Mouse (Mus musculus) ovary, postnatal 10 days (tissue): ENCODE results near the gene Ccr2.
"Not testable (repeated sequence)": the region's sequence is repeated elsewhere in the genome, so short reads cannot be mapped to it uniquely, and the experiment has no call there.

Source experiments
- DNase-seq: peaks from one replicate; pipeline ENCODE4 v3.0.0; 2022; ENCODE audit warnings: low spot score

Ccr2 gene

DNA sequence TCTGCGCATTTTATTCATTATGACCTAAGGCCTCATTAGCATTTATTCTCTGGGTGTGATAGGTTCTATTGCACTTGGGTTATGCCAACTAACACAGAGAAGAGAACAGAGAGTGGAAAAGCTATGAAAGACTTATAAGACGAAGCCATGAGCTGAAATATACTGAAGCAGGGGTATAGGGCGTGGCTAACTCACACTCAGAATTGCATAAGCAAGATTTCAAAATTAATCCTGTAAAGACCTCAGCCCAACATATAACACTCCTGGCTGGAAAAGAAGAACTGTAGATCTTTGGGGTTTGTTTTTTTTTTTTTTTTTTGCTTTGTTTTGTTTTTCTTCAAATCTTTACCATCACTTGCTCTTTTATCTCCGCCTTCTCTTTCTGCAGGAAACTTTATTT is at the start of gene Ccr2:
Gene Ccr2 (plus strand): TSS at position 228 of the 400 bp plus-strand sequence.
- DNase-seq, result no peak

DNA sequence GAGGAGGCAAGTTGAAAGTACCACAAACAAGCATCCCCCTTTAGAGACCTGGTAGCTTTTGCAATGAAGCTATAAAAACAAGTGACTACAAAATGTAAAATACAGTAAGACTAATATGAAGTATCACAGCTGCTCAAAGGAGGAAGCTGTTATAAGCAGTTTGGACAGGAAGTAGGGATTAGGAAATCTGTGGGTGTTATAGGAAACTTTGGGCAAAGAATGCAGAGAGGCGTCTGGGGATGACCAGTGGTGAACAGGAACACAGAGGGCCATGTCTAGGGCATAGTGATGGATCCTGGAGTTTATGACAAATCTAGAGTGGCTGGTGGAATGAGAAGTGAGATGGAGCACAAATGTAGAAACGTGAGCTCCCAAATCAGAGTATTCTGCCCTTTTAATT is 48.2 kb upstream of the Ccr2 start:
- DNase-seq, result no peak

DNA sequence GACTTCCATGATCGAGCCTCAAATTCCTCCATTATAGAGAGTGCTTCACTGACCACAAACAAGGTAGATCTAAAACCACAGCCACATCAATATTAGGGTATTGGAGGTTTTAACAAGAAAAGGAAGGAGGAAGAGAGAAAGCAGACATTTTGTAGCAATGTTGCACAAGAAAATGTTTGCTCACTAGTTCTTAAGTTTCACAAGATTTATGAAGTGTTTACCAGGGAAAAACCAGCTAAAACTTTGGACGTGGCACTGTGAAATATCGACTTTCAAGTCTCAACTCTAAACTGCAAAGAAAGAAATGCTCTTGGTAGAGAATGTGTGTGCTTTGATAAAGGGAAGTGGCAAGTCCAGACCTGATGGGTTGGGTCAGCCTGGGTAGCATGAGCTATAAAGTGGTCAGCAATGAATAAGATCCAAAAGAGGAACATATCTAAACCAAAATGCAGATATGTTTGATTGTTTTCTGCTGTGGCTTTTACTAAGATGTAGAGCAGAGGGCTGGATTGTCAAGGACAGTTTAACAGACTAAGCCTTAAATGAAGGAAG is 45.5 kb upstream of the Ccr2 start:
- DNase-seq, result no peak

DNA sequence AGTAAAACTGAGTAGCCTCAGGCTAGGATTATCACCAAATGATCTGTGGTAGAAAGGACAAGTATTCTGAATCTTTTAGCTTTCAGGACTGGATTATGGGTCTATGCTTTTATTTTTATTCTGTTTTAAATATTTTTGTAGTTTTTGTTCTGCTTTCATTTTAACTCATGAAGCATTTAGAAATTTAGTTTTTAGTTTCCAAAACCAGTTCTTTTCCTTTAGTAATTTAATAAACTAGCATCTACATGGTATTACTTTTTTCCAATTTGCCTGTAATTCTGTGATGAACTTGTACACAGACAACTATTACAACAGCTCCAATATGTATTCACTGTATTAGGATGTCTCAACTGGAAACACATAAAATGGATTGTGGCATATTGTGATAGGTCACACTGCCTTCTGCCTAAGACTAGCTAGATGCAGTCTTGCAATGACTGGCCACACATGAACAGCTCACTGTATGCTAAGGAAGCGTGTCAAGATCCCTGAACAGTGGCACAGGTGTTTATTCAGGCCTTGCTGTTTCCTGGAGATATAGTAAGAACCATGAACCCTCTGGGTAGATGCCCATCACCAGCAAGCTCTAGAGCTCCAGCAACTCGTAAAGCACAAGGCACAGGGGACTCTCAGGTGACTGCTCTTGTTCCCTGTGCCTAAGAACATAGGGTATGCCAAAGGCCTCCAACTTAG is 41.9 kb upstream of the Ccr2 start:
- no peak for DNase-seq

DNA sequence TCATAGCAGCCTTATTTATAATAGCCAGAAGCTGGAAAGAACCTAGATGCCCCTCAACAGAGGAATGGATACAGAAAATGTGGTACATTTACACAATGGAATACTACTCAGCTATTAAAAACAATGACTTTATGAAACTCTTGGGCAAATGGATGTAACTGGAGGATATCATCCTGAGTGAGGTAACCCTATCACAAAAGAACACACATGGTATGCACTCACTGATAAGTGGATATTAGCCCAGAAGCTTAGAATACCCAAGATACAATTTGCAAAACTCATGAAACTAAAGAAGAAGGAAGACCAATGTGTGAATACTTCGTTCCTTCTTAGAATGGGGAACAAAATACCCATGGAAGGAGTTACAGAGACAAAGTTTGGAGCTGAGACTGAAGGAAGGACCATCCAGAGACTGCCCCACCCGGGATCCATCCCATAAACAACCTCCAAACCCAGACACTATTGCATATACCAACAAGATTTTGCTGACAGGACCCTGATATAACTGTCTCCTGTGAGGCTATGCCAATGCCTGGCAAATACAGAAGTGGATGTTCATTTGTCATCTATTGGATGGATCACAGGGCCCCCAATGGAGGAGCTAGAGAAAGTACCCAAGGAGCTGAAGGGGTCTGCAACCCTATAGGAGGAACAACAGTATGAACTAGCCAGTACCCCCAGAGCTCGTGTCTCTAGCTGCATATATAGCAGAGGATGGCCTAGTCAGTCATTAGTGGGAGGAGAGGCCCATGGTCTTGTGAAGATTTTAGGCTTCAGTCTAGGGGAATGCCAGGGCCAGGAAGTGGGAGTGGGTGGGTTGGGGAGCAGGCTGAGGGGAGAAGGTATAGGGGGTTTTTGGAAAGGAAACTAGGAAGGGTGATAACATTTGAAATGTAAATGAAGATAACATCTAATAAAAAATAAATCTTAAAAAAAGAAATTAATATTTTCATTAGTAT is 40.0 kb upstream of the Ccr2 start:
- DNase-seq, result not testable (repeated sequence)

DNA sequence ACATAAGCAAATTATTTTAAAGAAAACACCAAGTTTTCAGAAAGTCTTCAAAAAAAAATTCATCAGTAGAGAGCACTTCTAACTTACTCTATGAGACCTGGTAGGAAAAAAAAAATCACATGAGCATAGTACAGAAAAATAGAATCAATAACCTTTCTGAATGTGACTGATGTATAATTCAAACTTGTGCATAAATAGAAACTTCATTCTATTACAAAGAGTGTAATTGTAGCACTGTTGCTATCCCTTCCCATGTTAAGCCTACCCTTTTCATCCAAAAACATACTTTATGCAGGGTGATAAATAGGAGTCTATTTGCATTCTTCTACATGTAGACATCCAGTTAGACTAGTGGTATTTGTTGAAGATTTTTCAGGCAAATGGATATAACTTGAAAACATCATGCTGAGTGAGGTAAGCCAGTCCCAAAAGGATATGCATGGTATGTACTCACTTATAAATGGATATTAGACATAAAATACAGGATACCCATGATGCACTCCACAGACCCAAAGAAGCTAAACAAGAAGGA is 35.1 kb upstream of the Ccr2 start:
- DNase-seq, result no peak

DNA sequence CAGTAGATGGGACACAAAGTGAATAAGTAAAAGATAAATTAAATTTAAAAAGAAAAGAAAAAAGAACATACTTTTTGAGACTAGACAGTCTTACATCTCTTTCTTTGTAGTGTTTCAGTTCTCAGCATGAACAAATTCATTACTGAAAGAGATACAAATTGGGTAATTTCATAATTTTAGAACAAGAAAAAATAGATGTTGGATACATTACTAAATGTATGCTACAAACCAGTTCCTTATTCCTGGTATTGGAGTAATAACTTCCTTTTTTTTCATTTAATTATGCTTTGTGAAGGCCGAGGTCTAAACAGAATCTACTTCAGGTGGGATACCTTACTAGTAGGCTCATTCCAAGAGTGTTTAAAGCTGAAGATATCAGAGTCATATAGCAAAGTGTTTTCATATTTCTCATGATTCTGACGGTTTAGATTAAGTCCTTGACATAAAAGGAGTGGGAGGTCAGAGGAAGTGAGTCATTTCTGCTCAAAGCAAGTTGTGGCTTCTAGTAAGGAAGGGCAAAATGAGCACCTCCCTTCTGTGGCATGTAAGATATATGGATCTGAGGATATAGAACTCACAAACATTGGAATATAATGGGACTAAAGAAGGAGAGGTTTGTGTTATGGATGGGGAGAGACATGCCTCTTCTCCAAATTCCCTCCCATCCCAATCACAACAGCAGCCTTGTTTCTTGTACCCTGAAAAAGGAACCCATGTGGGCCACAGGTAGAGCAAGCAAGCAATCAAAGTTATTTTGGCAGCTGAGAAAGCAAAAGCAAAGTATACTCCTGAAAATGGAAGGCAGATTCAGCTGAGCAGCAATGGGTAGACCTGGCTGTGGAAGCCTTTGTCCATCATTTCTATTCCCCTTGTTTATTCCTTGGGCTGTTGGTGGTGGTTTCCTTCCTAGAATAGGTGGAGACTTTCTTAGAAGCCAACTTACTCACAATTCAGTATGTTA is 33.4 kb upstream of the Ccr2 start:
- DNase-seq, result no peak

DNA sequence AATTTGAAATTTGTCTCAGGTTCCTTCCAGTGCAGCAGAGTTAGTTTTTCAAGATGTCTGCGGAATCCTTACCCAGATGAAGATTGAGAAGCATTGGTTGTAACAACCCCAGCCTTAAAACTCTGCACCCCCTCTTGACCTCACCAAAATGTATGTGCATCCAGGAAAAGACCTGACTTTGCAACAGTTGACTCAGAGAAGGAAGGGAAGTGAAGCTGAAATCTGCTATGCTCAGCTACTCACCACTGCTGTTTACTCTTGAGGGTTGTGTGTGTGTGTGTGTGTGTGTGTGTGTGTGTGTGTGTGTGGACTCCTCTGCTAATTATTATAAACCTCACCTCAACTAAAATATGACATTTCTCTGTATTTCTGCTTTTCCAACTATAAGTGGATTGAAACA is 30.2 kb upstream of the Ccr2 start:
- DNase-seq, result no peak

DNA sequence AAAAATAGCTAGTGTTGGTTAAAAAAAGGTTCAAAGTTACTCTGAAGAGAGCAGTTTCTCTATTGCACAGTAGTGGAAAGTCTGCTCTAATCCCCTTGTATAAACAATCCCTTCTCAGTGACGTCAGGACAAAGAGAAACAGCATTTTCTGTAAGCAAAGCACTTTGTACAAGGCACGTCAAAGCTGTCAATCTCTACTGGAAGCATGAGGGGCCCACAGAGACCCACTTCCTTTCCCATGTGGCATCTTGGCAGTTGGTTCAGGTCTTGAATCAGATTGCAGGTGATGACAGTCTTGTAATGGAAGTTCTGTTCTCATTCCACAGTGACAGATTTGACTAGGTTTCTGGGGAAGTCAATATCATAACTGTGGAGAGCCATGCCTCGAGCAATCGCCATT is 21.9 kb upstream of the Ccr2 start:
- no peak for DNase-seq

DNA sequence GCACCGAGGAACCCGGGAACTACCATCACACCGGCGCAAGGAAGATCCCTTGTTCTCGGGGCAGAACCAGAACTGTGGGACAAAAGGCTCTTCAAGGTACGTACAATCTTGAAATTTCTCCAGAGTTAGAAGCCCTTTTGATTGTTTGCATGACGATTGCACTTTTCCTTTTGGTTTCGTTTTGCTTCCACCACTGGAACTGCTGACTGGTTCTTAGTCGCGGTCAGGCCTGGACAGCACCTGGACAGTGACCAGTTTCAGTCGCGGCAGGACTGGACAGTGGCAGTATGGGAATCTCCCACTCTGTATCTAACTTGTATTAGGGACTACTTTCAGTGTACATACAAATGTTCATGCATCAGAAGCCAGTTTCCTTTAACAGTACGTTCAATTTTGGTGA is 21.3 kb upstream of the Ccr2 start:
- not testable (repeated sequence) for DNase-seq

DNA sequence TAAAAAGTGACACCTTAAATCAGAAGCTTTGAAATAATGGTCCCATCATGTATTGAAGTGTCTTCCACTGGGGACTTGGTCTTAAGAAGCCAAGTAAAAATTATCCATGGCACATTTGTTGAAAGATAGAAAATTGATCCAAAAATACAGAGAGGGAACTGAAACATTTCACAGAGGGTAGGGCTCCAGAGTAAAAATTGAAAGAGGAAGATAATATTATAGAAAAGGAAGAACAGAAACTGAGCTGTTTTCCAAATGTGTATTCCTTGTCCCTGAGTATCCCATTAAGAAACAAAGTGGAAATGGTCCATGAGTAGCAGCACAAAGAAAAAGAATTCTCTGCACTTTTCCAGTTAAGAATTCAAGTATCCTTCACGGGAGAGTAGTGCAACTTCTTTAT is 11.3 kb upstream of the Ccr2 start:
- DNase-seq, result no peak

DNA sequence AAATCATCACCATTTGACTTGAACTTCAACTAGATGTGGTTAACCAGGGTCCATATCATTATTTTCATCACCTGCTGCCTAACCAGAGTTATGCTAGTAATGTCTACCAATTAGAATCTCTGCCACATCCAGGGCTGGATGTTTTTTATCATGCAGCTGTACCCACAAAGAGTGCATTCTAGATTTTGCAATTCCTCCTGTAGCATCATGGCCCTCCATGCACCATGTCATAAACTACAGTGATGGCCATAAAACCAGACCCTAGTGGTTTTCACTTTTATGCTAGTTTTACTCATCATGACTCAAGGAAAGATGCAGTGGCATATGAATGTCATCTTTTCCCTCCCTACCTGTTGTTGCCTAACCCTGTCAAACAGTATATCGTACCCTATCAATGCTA is 2.6 kb upstream of the Ccr2 start:
- DNase-seq, result no peak

DNA sequence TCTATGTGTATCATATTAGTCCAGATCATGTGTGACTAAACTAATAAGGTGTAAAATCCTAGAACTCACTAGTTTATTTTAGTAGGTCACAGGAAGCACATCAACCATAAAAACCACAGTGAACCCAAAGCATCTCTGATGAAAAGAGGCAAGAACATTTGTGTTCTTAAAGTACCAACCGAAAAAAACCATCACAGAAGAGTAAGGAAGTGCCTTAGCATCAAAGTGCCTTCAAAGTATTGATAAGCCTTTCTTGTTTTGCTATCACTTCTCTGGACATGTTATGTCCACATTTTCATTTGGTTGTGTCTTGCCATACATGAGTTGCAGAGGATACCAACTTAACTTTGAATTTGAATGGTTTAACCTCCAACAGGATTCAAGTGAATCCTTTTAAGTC is 1.4 kb upstream of the Ccr2 start:
- no peak for DNase-seq

DNA sequence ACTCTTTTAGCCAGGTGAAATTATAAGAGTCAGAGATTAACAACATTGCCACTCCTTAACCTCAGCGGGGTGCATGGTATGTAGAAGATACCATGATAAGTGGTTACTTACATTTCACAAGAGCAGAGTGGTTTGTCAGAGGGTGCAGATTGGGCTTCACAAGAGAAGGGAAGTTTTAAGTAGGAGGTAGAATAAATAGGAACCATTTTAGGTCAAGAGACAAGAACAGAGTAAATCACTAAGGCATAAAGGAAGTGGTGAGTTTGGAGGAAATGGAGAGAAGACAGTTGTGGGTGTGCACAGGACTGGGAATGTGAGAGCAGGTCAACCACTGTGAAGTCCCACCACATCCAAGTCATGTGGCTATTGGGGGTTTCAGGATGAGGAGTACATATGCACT is 1.4 kb downstream of the Ccr2 start:
- DNase-seq, result no peak

DNA sequence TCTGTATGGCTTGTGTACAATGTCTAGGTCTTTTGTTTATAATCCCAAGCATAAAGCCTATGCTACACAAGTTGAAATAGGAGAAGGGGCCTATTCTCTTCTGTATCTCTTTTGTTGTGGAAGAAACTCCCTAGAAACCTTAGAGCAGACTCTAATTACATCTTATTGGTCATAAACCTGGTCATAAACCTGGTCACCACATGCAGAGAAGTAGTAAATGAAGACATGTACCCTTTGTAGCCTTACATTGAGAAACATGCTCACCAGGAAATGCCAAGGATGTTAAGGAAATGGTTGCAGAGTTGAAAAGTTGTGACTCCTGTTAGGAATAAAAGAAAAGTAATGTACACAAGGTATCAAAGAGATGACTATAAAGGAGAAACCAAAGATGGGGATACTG is 3.4 kb downstream of the Ccr2 start:
- no peak for DNase-seq

DNA sequence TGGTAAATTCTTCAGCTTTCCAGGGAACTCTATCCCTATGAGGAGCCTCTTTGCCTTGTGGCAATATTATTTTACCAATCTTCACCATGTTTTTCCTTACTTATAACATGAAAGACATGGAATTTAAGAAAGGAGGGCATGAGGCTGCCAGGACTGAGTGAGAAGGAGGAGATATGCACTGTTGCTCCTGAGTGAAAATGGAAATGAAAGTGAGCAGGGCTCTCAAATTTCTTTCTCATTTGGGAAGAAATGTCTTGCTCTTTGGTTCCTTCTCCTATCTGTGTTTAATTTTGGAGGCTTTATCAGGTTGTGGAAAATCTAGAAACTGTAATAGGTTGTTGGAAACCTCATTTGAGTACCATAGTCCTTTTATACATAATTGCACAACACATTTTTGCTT is 5.5 kb downstream of the Ccr2 start:
- DNase-seq, result no peak

DNA sequence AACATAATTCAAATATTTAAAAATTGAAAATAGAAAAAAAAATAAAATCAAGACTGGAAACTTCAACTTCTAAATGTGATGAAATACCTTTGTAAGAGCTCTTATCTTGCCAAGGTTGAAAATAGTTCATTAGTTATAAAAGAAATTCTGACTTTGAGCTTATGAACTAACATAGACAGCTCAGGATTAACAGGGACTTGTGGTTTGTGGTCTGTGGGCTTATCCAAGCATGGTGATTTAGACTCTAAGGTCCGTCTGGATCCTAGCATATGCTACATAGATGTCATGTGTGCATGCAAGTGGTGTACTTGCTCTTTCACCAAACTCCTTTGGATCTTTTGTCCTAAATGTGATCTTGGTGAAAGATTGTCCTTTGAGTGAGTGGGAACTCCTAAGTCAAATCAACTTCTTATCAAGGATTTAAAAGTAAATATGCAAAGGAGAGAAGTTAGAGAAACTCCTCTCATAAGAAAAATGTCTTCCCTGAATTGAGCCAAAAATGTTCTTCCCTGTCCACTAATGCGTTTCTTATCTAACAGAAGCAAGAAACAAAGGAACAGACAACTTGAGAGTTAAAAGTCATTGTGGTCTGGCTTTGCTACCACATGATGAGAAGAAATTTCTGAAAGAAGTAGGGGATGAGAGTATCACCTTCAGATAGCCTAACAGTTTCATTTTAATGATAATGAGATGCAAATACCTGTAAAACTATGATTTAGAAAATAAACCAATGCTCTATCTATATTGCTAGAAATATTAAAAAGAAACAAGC is 6.8 kb downstream of the Ccr2 start:
- no peak for DNase-seq

DNA sequence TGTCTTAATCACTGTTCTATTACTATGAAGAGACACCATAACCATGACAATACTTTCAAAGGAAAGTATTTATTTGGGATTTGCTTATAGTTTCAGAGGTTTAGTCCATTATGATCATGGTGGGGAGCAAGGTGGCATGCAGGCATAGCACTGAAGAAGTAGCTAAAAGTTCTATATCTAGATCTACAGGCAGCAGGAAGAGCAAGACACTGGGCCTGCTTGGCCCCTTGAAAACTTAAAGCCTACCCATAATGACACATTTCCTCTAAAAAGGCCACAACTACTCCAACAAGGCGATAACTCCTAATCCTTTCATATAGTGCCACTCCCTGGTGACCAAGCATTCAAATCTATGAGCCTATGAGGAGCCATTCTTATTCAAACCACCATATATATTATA is 10.2 kb downstream of the Ccr2 start:
- no peak for DNase-seq

DNA sequence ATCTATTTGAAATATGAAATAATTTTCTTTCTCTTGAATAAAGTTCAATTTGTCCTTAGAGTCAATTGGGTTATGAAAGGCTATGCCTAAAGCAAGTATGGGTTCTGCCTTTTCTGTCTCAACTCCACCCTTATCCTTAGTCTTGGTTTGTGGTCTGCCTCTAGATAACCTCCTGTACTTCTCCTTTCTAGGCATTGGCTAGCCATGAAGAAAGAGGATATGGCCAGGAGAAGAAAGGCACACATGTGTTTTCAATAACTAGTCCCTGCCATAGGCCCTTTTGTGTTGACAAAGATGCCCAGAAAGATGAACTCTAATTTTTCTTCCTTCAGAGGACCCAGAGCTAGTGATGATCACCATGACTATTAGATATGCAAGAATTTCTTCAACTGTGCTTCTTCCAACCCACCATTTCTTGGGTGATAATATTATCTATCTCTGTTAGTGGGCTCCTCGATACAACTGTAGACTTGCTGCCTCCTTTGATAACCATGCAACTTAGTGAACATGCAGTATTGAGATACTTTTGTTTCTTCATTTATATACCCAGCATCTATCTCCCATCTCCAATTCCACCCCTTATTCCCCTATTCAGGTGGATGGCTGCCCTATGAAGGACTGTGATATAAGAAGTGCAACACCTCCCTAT is 11.0 kb downstream of the Ccr2 start:
- DNase-seq, result no peak

DNA sequence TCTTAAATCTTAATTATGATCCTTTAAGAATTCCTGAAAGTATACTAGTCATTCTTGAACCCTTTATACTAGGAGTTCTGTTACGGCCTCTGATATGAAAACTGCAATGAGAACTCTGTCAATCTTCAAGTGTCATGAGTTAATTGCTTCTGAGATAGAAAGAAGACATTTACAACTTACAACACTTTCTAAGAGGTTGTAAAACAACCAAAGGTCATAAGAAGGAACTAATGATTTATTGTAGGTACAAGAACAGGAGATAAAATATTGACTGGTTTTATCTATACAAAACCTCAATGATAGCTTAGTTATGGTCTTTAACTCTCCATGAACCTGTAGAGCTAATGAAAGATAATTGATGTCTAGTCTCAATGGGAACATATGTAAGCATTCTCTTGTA is 12.0 kb downstream of the Ccr2 start:
- DNase-seq, result no peak
